17 mouse cellular contexts compared by ENCODE assay signal in the genomic region with DNA sequence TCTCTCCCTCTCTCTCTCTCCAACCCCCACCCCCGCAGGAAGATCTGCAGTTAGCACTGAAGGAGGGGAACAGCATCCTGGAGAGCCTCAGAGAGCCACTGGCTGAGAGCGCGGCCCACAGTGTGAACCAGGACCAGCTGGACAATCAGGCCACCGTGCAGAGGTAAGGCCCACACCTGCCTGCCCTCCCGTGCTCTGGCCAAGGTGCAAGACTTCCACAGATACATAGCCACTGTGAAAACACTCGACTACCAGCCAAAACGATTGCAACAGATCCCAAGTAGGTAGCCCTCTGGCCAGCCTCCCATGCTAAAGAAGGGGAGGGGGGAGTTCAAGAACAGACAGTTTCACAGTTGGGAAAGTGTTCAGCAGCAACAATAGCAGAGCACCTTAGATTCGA. TPM values are rescaled to one million over a fixed set of nuclear protein-coding genes. Genes with fewer than 3 reads are reported as not detected.
"Had no signal": no experiment of that assay in that cellular context is flagged by ENCODE, and none has a peak within 500 bp of the region (broad histone marks: within the 10 kb centered on the region; RNA-seq: fewer than 3 reads in every experiment).

No protein-coding gene starts in this region.

- H3K4me1 ChIP-seq: hindbrain, embryonic 15.5 days; liver, embryonic 13.5 days; midbrain, embryonic 13.5 days had no signal

- H3K27ac ChIP-seq: hindbrain, embryonic 15.5 days; limb, embryonic 12.5 days; liver, embryonic 13.5 days; lung, embryonic 15.5 days; midbrain, embryonic 13.5 days had no signal

- H3K27me3 ChIP-seq: hindbrain, embryonic 15.5 days; limb, embryonic 12.5 days; liver, embryonic 13.5 days; lung, embryonic 15.5 days; midbrain, embryonic 13.5 days had no signal

- H3K9me3 ChIP-seq: hindbrain, embryonic 15.5 days; limb, embryonic 12.5 days; liver, embryonic 13.5 days; lung, embryonic 15.5 days; midbrain, embryonic 13.5 days had no signal

- H3K4me2 ChIP-seq: hindbrain, embryonic 15.5 days; limb, embryonic 12.5 days; liver, embryonic 13.5 days; lung, embryonic 15.5 days; midbrain, embryonic 13.5 days had no signal

- ATAC-seq: midbrain, embryonic 13.5 days had no signal

- H3K36me3 ChIP-seq: liver, embryonic 13.5 days; lung, embryonic 15.5 days had no signal

- DNase-seq: kidney, adult 11 months; kidney, adult 9 months; kidney, postnatal 10 days; liver, embryonic 13.5 days; right cerebral cortex, adult 18-20 months; right cerebral cortex, postnatal 25 days; thymus, postnatal 36 days had no signal

- H3K4me3 ChIP-seq: hindbrain, embryonic 15.5 days; limb, embryonic 12.5 days; liver, embryonic 13.5 days; lung, embryonic 15.5 days; midbrain, embryonic 13.5 days had no signal

- H3K9ac ChIP-seq: hindbrain, embryonic 15.5 days; limb, embryonic 12.5 days; liver, embryonic 13.5 days; lung, embryonic 15.5 days; midbrain, embryonic 13.5 days had no signal

RNA-seq across cellular contexts. Expression of gene F7, which starts 27.5 kb away (rescaled TPM):
- total RNA-seq: layer of hippocampus, postnatal 25 days; left cerebral cortex, postnatal 36 days; midbrain, postnatal 0 days had no signal
- polyA plus RNA-seq: limb, embryonic 12.5 days; midbrain, embryonic 13.5 days; neural tube, embryonic 14.5 days; thymus, postnatal 0 days had no signal

RNA-seq across cellular contexts. Expression of gene F10, which starts 38.8 kb away (rescaled TPM):
- total RNA-seq: layer of hippocampus, postnatal 25 days; left cerebral cortex, adult 8-10 months; left cerebral cortex, postnatal 36 days; midbrain, postnatal 0 days had no signal
- polyA plus RNA-seq: neural tube, embryonic 14.5 days had no signal
